Mouse (Mus musculus): ENCODE measurements at regions not wholly inside any gene's neighbourhood (a gene's known extent, or its start where the extent isn't known, plus 50 kb on each side); places are given as distances from the start of the nearest gene placed in this dataset.
A peak's percentile ranks its signal among the peaks of the same experiment; 100 is the strongest.

- no peak for DNase-seq (ENCODE audit: low spot score in 2 of 2)
These were observed 471.4 kb upstream of the Lsamp start for GRCm38 (mm10) chr16:39512774-39513173.

DNA sequence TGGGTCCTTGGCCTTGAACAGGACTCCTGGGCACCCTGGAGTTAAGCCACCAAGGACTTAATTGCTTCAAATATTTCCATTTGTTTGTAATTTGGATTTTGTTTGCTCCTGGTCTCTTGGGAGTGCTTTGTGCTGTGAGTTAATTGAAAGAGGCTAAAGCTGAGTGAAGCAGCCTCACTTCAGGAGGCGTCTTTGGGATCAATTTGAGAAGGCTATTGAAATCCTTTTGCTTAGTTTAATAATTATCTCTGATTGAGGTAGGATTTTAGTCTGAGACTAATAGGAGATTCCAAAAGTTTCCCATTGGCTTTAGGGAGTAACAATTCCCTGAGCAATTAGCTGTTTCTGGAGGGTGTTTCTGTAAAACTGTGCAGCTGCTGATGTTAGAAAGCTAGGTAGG lies 470.5 kb upstream of the Lsamp start:
- DNase-seq (ENCODE audit: low spot score in 2 of 2), result no peak

DNA sequence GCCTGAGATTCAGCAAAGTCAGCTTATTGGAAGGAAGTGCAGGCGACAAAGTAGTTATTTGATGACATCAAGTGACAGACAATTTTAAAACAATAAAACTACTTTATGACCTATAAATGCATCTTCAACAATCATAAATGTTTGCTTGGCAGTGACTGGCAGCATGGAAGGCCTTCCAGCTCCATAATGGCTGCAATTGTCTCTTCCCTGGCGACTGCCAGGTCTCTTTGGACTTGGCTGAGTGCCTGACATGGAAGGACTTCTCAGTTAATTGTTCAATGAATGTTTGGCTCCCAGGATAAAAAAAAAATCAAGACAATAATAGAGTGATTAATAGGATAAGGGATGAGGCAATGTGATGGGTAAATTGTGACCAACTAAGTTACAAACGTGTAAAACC lies 453.1 kb upstream of the Lsamp start:
- no peak for DNase-seq (ENCODE audit: low spot score in 2 of 2)

DNA sequence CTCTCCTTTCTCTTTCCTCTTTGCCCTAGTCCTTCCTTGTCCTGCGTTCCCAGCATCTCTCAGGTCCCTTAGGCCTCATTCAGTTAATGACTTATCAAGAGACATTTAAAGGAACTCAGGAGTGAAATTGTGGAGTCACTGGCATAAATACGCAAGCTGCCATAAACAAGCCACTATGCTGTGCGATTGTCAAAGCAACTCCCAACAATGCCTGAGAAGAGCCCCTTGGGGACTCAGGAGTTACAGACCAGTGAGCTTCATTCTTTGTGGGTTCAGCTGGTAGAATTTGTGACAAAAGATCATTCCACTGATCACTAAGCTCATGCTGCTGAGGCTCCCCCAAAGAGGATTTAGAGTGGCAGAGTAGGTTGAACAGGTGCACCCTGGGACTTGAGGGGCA lies 451.4 kb upstream of the Lsamp start:
- no peak for DNase-seq (ENCODE audit: low spot score in 2 of 2)

- DNase-seq (ENCODE audit: low spot score in 2 of 2), result no peak
These were observed 450.8 kb upstream of the Lsamp start for GRCm38 (mm10) chr16:39533351-39533750.

DNA sequence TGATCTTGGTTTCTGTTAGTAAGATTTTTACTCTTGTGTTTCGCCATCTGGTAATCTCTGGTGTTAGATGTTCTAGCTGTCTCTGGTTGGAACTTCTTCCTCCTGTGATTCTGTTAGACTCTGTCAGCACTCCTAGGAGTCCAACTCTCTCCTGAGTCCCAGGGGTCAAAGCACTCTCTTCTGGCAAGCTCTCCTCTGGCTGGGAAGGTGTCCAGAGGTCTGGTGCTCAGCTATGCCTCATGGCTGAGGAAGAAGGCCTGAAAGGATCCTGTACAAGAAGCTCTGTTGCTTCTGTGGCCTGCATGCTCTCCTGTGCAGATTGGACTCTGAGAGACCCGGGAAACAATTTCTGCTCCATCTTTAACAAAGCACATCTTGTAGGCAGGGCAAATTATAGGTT lies 430.8 kb upstream of the Lsamp start:
- no peak for DNase-seq (ENCODE audit: low spot score in 2 of 2)

DNA sequence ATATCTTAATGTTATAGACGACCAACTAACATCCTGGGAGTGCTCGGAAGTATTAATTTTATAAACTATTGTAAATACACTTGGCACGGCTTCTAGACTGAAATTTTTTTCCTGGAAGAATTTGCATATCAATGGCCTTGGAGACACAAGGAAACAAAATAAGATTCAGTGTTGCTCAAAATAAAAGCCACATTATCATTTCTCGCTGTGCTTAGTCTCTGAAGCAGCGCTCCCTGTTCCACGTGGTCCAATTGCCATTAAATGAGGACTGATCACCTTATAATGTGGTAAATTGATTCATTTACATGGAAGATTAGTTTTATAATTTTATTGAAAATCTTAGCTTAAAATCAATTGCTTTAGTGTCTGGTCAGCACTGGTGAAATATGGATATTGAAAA lies 407.5 kb upstream of the Lsamp start:
- DNase-seq (ENCODE audit: low spot score in 2 of 2), result no peak

GRCm38 (mm10) chr16:39579621-39580020 lies 404.5 kb upstream of the Lsamp start:
- peak in 1 of 2 experiments; percentile 4 for DNase-seq (ENCODE audit: low spot score in 2 of 2)

Data from left cerebral cortex, adult 18-20 months (tissue).